Mouse (Mus musculus) c-Kit-positive CD71-positive TER-119-negative erythroid progenitor cells, embryonic 14.5 days (primary cell): Measurements from ENCODE around the gene Taok2.

ENCODE experiments used
- DNase-seq: peaks from one replicate; pipeline ENCODE4 v3.0.0-alpha.2; 2013; ENCODE audit warnings: low read depth

The Taok2 gene

GRCm38 (mm10) chr7:126870520-126870891 lies 14.0 kb downstream of the Taok2 start:
- DNase-seq = no peak

- DNase-seq = no peak
These were observed 14.6 kb downstream of the Taok2 start for GRCm38 (mm10) chr7:126869780-126870519.

- no peak for DNase-seq
These were observed 16.5 kb downstream of the Taok2 start for GRCm38 (mm10) chr7:126868003-126868402.

DNA sequence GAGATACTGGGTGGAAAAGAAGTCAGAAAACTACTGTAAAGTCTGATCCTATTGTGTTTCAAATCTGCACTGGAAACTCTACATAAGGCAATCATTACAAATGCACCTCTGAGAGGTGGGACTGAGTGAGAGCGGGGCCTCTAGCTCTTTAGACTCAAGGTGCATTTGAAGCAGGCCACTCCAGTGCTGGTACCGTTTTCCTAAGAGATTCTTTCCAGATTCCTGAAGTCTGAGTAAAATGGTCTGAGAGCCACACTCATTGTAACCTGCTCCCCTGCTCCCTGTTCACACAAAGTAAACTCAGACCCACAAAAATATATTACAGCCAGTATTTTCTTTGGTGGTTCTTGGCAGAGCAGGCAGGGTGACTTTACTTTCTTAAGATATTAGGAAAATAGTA lies 17.0 kb downstream of the Taok2 start:
- no peak for DNase-seq

- no peak for DNase-seq
These were observed 20.7 kb downstream of the Taok2 start for GRCm38 (mm10) chr7:126863791-126864190.

- DNase-seq = peak; percentile 94
These were observed 22.2 kb downstream of the Taok2 start, which contains the start of gene Ino80e for GRCm38 (mm10) chr7:126862147-126862784. Gene Ino80e (minus strand): TSS chr7:126862377.

GRCm38 (mm10) chr7:126861429-126862130 lies 22.9 kb downstream of the Taok2 start, which contains the start of gene Hirip3:
Gene Hirip3 (plus strand): TSS chr7:126861972.
- peak; percentile 91 for DNase-seq

- no peak for DNase-seq
These were observed 23.5 kb downstream of the Taok2 start for GRCm38 (mm10) chr7:126860987-126861386.

GRCm38 (mm10) chr7:126856741-126857420 lies 27.6 kb downstream of the Taok2 start:
- DNase-seq = no peak

GRCm38 (mm10) chr7:126855641-126856040 lies 28.9 kb downstream of the Taok2 start:
- DNase-seq = no peak

- DNase-seq = no peak
These were observed 31.0 kb downstream of the Taok2 start for GRCm38 (mm10) chr7:126853454-126853853.

DNA sequence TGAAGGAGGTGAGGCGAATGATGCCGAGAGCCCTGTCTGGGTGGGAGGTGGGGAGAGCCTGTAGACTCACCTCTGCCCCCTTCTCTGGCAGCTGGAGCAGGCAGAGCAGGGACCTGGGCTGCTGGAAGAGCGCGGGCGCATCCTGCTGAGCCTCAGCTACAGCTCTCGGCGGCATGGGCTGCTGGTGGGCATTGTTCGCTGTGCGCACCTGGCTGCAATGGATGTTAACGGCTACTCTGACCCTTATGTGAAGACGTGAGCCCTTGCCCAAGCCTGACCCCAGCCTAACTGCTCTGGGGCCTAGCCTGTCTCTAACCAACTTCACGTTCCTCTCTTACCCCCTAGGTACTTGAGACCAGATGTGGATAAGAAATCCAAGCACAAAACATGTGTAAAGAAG lies 33.3 kb downstream of the Taok2 start:
- no peak for DNase-seq

DNA sequence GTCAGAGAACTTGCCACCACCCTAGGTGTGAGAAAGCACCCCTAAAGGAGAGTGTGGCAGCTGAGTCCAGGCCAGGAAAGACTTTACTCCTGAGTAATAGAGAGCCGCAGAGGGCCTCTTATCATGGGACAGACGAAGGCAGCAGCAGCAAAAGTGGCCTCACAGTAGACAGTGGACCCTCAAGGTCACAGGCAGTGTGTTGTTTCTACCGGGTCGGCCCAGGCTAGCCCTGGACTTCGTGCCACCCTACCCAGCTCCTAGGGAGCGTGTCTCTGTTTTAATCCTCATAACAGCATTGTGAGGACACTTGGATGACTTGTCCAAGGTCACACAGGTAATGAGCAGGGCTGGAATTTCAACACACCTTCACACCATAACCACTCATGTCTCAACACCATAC lies 34.3 kb downstream of the Taok2 start:
- no peak for DNase-seq

GRCm38 (mm10) chr7:126848794-126849193 lies 35.7 kb downstream of the Taok2 start:
- DNase-seq = no peak

DNA sequence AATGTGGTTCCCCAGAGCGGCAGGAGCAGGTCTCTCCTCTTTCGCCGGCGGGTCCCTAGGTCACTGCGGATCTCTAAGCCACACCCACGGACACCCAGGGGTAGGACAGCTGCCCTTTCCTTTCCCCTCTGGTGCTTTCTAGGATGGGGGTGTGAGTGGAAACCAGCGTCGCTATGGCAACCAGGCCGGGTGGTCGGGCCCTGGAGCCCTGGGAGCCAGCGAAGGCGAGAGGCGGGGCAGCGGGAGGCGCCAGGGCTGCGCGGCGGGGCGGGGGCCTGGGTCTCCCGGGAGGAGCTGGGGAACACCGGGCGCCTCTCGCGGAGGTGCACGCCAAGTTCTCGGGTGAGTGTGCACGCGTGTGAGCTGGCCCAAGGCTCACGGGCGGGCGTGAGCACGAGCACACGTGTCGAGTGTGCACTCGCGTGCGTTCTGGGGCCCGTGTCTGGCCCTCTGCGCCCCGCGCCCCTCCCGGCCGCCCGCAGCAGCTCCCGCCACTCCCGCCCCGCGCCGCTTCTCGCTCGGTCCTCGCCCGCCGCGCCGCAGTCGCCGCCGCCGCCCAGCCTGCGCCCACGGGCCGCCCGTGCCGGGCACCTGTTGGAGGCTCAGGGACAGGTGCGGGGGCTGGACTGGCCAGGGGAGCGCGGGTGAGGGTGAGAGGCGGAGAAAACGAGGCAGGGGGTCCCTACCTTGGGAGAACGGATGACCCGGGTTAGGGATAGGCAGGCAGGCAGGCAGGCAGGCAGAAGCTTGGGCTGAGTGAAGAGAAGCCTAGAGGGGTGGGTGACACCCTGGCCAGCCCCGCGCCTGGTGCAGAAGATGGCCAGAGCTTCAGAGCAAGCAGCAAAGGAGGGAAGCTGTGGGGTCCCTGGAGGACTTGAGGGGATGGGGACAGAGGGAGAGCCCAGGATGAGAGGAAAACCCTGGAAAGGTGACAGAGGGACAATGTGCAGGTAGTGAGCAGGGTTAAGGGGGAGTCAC lies 36.8 kb downstream of the Taok2 start:
- no peak for DNase-seq

- no peak for DNase-seq
These were observed 37.4 kb downstream of the Taok2 start, which contains the start of gene Doc2a for GRCm38 (mm10) chr7:126847116-126847420. Gene Doc2a (plus strand): TSS chr7:126847416.

DNA sequence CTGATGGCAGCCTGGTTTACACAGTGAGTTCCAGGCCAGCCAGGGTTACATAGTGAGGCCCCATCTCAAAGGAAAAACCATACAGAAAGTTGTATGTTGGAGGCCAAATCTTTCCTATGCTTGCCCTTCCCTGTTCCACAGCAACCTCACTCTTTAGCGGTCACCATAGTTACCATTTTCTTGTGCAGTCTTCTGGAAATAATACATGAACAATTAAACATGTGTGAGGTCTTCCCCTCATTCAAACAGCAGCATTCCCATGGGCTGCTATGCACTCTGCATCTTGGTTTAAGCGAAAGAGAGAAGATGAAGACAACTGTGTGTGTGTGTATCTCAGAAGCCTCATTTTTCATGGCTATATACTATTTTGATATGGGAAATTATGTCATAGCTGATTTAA lies 39.0 kb downstream of the Taok2 start:
- no peak for DNase-seq

GRCm38 (mm10) chr7:126843276-126843675 lies 41.2 kb downstream of the Taok2 start:
- no peak for DNase-seq

DNA sequence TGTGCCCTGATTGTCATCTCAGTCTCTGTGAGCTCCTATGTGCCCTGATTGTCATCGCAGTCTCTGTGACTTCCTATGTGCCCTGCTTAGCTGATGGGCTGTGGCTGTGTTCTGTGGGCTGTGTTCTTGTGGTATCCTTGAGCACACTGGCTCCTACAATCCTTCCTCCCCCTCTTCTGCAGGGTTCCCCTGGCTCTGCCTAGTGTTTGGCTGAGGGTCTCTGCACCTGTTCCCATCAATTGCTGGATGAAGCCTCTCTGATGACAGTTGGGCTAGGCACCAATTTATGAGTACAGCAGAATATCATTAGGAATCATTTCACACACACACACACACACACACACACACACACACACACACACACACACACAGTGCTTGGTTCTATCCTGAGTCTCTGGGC lies 51.2 kb downstream of the Taok2 start:
- DNase-seq = no peak

- peak; percentile 74 for DNase-seq
These were observed 52.4 kb downstream of the Taok2 start for GRCm38 (mm10) chr7:126832036-126832598.

DNA sequence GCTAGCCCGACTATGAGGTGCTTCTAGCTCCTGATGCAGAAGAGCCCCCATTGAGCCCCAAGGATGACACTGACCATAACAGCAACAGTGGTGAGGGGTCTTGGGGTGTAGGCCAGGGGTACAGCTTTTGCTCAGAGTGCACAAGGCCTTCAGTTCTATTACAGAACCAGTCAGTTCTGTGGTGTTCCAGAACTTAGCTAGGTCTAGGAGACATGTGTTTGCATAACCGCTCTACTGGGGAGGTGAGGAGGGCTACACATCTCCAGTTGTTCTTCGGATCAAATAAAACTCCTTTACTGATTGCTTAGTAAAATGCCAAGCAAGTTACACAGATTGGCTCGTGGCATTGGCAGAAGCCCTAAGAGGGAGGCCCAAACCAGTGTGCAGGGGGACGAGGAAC lies 53.0 kb downstream of the Taok2 start, which contains the start of gene 4930451I11Rik:
TSS of gene 4930451I11Rik (minus strand) at position 101 of the 400 bp plus-strand sequence.
- DNase-seq = no peak
